Mouse (Mus musculus) lung, postnatal 0 days (tissue): Measurements from ENCODE around the gene Lrp5.

Experiments used
- CTCF ChIP-seq: IDR thresholded peaks from 2 replicates; pipeline ENCODE4 v1.5.1; 2016; ENCODE audit warnings: antibody characterized with exemption, mild to moderate bottlenecking
- EP300 ChIP-seq: IDR thresholded peaks from 2 replicates; pipeline ENCODE4 v1.6.1; 2016; ENCODE audit warnings: antibody characterized with exemption, mild to moderate bottlenecking, control low read depth

- TF ChIP-seq CTCF (no peak), EP300 (no peak)
Measured at GRCm38 (mm10) chr19:3694476-3694875, 8.1 kb upstream of the Lrp5 start.
